Mouse (Mus musculus): Measurements from ENCODE around the gene A2m.

Gene A2m

GRCm38 (mm10) chr6:121635076-121635475 lies at the start of gene A2m:
Gene A2m (plus strand): TSS chr6:121635376.
- DNase-seq (ENCODE audit: low spot score): no peak

- no peak for DNase-seq (ENCODE audit: low spot score)
Measured at GRCm38 (mm10) chr6:121590131-121590530, 45.0 kb upstream of the A2m start.

- no peak for DNase-seq (ENCODE audit: low spot score)
Measured at GRCm38 (mm10) chr6:121600927-121601326, 34.2 kb upstream of the A2m start.

- DNase-seq (ENCODE audit: low spot score): no peak
Measured at GRCm38 (mm10) chr6:121607861-121608260, 27.3 kb upstream of the A2m start.

- DNase-seq (ENCODE audit: low spot score): peak; percentile 32
Measured at GRCm38 (mm10) chr6:121611796-121612195, 23.4 kb upstream of the A2m start.

- DNase-seq (ENCODE audit: low spot score): peak; percentile 50
Measured at GRCm38 (mm10) chr6:121617476-121617875, 17.7 kb upstream of the A2m start.

- DNase-seq (ENCODE audit: low spot score): no peak
Measured at GRCm38 (mm10) chr6:121622525-121622924, 12.7 kb upstream of the A2m start.

GRCm38 (mm10) chr6:121634520-121634919 lies 656 bp upstream of the A2m start:
- no peak for DNase-seq (ENCODE audit: low spot score)

- peak; percentile 75 for DNase-seq (ENCODE audit: low spot score)
Measured at GRCm38 (mm10) chr6:121635878-121636371, 749 bp downstream of the A2m start.

GRCm38 (mm10) chr6:121648499-121648898 lies 13.3 kb downstream of the A2m start:
- no peak for DNase-seq (ENCODE audit: low spot score)

All from embryo, embryonic 10 days (tissue).